Mouse (Mus musculus) megakaryocyte, embryonic 14.5 days (primary cell): ENCODE results near the gene Tmem200b. TPM values are rescaled to one million over a fixed set of nuclear protein-coding genes. Genes with fewer than 3 reads are reported as not detected.

Experiments
- H3K27me3 ChIP-seq: replicated peaks from 2 replicates; pipeline ENCODE3; 2012; ENCODE audit warnings: inconsistent platforms
- H3K36me3 ChIP-seq: replicated peaks from 2 replicates; pipeline ENCODE3; 2012; ENCODE audit warnings: low read length, inconsistent platforms, mixed read lengths
- H3K4me1 ChIP-seq: 2 replicates; pipeline ENCODE4 v1.6.1; 2012; ENCODE audit warnings: inconsistent platforms
- H3K4me3 ChIP-seq: replicated peaks from 2 replicates; pipeline ENCODE3; 2012; ENCODE audit warnings: moderate library complexity, mild to moderate bottlenecking, inconsistent platforms
- H3K9me3 ChIP-seq: 2 replicates; pipeline ENCODE4 v1.6.1; 2012; ENCODE audit warnings: inconsistent platforms
- FLI1 ChIP-seq: IDR thresholded peaks from 2 replicates; pipeline ENCODE4 v1.6.1; 2012; ENCODE audit warnings: low read length, inconsistent platforms, mixed read lengths
- GATA1 ChIP-seq: IDR thresholded peaks from 3 replicates; pipeline ENCODE4 v1.6.1; 2012; ENCODE audit warnings: mixed read lengths, low read length, inconsistent platforms, borderline replicate concordance
- polyA plus RNA-seq: library from polyadenylated mRNA; stranded (reverse); fragments of >175 nt; gene quantifications from 2 replicates; pipeline ENCODE4 v1.2.3, GENCODE M21; 2012; ENCODE audit warnings: low replicate concordance; ENCODE audit not compliant: insufficient read depth

The Tmem200b gene
- not detected in 2 replicates for polyA plus RNA-seq

GRCm38 (mm10) chr4:131921461-131922346 is at the start of gene Tmem200b:
Gene Tmem200b, plus strand, starts transcription at chr4:131921771.
- H3K36me3 ChIP-seq: peaks cover 75% of the 10 kb centered on the region
- H3K9me3 ChIP-seq: 0 out of 2 replicates have a peak, but pooled peaks cover 6% of the 10 kb centered on the region
- peak within 1 kb of the TSS; percentile 85 for H3K4me3 ChIP-seq
- TF ChIP-seq GATA1 (no peak), FLI1 (no peak)
- H3K4me1 ChIP-seq: peaks cover 61% of the 10 kb centered on the region
- peaks cover 75% of the 10 kb centered on the region for H3K27me3 ChIP-seq

DNA sequence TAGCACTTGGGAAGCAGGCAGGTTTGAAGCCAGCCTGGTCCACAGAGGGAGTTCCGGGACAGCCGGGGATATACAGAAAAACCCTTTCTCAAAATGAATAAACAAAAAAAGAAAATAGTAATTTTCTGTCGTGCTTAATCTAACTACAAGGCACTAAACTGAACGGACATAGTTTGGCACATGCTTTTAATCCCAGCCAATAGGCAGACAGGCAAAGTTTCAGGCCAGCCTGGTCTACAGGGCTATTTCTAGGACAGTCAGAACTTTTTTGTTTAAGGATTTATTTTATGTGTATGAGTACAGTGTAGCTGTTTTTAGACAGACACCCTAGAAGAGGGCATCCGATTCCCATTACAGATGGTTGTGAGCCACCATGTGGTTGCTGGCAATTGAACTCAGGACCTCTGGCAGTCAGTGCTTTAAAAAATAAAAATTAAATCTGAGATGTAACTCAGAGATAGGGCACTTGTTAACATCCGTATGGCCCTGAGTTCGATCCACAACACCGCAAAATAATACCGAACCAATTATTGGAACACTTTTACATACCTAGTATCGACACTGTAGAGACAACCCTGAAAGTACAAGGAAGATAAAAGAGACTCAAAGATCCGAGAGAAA is 48.8 kb upstream of the Tmem200b start:
- Histone ChIP-seq H3K36me3 (peaks cover 17% of the 10 kb centered on the region), H3K4me1 (peaks cover 67% of the 10 kb centered on the region), H3K9me3 (no peaks in the 10 kb centered on the region)

GRCm38 (mm10) chr4:131873293-131874168 is 48.0 kb upstream of the Tmem200b start, which contains the start of gene Srsf4:
Gene Srsf4, plus strand, starts transcription at chr4:131873617.
- Histone ChIP-seq H3K4me1 (peaks cover 67% of the 10 kb centered on the region), H3K4me3 (peak within 1 kb of the TSS; percentile 95), H3K9me3 (no peaks in the 10 kb centered on the region), H3K36me3 (peaks cover 11% of the 10 kb centered on the region), H3K27me3 (no peaks in the 10 kb centered on the region)
- TF ChIP-seq GATA1 (no peak), FLI1 (peak; percentile 84; the same call in 1 of the 2 replicates)

More for the DNA sequence above, 48.8 kb upstream of the Tmem200b start:
- TF ChIP-seq FLI1: no peak
- TF ChIP-seq GATA1: no peak
- Histone ChIP-seq H3K4me3 (peak overlapping the region; percentile 95), H3K27me3 (no peaks in the 10 kb centered on the region)

DNA sequence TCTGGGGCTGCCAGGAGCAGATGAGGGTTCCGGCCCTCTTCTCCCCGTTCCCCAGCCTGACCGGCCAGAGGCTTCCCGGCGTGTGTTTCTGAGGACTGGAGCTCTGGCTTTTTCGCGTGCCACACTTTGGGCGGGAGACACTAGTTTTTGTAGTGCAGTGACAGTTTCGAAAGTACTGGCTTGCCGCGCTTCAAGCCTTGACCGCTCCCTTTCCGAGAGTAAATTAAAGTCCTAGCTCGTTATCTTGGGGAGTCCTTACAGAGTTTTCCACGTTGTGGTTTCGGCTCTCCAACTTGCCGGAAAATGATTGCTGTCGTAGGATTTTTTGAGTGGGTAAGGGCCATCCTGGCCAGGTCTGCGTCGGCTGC is 47.4 kb upstream of the Tmem200b start:
- no peaks in the 10 kb centered on the region for H3K27me3 ChIP-seq
- H3K9me3 ChIP-seq: no peaks in the 10 kb centered on the region
- H3K4me3 ChIP-seq: peak overlapping the region; percentile 95
- peaks cover 67% of the 10 kb centered on the region for H3K4me1 ChIP-seq
- peaks cover 7% of the 10 kb centered on the region for H3K36me3 ChIP-seq
- TF ChIP-seq FLI1: no peak
- peak; percentile 41; the same call in 1 of the 3 replicates for TF ChIP-seq GATA1

- Histone ChIP-seq H3K36me3 (peaks cover 2% of the 10 kb centered on the region), H3K4me3 (peak overlapping the region; percentile 95), H3K9me3 (no peaks in the 10 kb centered on the region), H3K4me1 (peaks cover 67% of the 10 kb centered on the region), H3K27me3 (no peaks in the 10 kb centered on the region)
- TF ChIP-seq FLI1: no peak
- TF ChIP-seq GATA1: no peak
Measured at GRCm38 (mm10) chr4:131874567-131874966, 47.0 kb upstream of the Tmem200b start.

DNA sequence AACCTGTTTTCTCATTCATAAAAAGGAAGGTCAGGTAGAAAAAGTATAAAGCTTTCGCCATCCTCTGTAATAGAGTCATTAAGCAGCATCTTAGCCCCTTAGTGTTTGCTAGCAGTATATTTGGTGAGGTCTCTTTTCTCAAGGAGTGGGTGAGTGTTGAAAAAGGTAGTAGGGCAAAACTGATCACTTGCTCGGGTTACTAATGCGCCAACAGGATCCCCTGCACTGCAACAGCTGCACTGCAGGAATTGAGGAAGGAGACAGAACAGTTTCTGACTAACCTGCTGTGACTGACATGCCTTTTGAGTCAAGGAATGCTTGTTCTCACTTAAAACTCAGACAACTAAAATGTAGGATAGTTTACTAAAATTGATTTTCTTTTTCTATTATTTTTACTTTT is 46.3 kb upstream of the Tmem200b start:
- peak overlapping the region; percentile 95 for H3K4me3 ChIP-seq
- H3K27me3 ChIP-seq: no peaks in the 10 kb centered on the region
- peaks cover 67% of the 10 kb centered on the region for H3K4me1 ChIP-seq
- TF ChIP-seq FLI1: no peak
- TF ChIP-seq GATA1: no peak
- H3K9me3 ChIP-seq: no peaks in the 10 kb centered on the region
- no peaks in the 10 kb centered on the region for H3K36me3 ChIP-seq

- no peak overlapping the region for H3K4me3 ChIP-seq
- no peaks in the 10 kb centered on the region for H3K9me3 ChIP-seq
- no peaks in the 10 kb centered on the region for H3K27me3 ChIP-seq
- H3K4me1 ChIP-seq: peaks cover 74% of the 10 kb centered on the region
- H3K36me3 ChIP-seq: no peaks in the 10 kb centered on the region
- TF ChIP-seq FLI1 (no peak), GATA1 (no peak)
Measured at GRCm38 (mm10) chr4:131876836-131877235, 44.7 kb upstream of the Tmem200b start.

DNA sequence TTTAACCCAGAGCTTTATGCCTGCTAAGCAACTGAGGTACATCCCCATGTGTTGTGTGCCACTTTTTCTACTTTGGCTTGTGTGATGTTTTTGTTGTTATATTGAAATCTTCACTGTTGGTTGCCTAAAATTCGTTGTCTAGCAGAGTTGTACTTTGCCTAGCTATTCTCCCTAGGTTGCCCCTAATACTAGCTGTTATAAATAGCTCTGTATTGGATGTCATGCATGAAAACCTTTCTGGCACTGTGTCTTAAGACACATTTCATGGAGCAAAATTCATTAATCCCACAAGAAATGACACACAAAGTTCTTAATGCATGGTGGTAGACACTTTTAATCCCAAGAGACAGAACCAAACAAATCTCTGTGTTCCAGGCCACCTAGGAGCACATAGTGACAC is 41.9 kb upstream of the Tmem200b start:
- TF ChIP-seq GATA1 (no peak), FLI1 (no peak)
- Histone ChIP-seq H3K9me3 (no peaks in the 10 kb centered on the region), H3K27me3 (no peaks in the 10 kb centered on the region), H3K36me3 (peaks cover 14% of the 10 kb centered on the region), H3K4me1 (peaks cover 95% of the 10 kb centered on the region), H3K4me3 (no peak overlapping the region)

DNA sequence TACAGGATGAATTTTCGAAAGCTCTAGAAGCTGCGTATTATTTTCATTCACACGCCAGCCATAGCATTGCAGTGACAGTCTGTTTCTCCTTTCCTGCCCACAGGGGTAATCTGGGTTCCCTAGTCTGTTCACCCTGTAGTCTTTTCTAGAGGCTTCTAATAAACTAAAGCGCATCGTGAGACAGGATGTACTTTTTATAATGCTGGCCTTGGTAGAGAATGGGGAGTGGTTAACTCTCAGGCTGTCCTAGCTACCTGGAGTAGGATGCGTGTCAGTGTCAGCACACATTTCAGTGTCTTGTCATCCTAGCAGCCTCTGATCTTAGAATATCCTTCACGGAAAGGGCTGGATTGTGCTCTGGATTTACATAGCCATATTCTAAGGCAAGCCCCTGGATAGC is 40.3 kb upstream of the Tmem200b start:
- Histone ChIP-seq H3K36me3 (peaks cover 30% of the 10 kb centered on the region), H3K4me1 (peaks cover 96% of the 10 kb centered on the region), H3K9me3 (no peaks in the 10 kb centered on the region), H3K27me3 (no peaks in the 10 kb centered on the region), H3K4me3 (peak overlapping the region; percentile 50)
- no peak for TF ChIP-seq GATA1
